Mouse (Mus musculus): ENCODE data around the gene 8030411F24Rik. TPM values are rescaled to one million over a fixed set of nuclear protein-coding genes. Genes with fewer than 3 reads are reported as not detected.

8030411F24Rik gene
- not detected for polyA plus RNA-seq (2014; fragmentation: Illumina TruSeq; extraction: RNeasy Lipid Tissue Mini Kit (QIAGEN cat#74804); ENCODE audit: insufficient read depth, low read depth, low replicate concordance)

DNA sequence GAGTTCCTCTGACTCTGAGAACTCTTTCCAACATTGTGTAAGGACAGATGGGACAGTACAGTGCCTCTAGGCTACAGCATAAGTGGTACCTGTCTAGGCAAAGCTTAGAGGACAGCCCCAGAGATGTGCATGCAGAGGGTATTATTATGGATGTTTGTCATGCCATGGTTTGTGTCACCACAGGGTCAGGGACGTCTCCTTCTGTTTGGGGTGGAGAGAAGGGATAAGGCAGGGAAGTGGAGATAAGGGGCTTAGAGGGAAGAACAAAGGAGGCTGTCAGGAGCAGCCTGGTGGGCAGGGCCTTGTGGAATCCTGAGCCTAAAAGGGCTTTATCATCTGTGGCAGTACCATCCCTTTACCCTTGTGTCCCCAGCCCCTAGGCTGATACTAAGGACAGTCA, at the start of gene 8030411F24Rik:
Gene 8030411F24Rik, plus strand, starts transcription at position 301 of the 400 bp plus-strand sequence.

DNA sequence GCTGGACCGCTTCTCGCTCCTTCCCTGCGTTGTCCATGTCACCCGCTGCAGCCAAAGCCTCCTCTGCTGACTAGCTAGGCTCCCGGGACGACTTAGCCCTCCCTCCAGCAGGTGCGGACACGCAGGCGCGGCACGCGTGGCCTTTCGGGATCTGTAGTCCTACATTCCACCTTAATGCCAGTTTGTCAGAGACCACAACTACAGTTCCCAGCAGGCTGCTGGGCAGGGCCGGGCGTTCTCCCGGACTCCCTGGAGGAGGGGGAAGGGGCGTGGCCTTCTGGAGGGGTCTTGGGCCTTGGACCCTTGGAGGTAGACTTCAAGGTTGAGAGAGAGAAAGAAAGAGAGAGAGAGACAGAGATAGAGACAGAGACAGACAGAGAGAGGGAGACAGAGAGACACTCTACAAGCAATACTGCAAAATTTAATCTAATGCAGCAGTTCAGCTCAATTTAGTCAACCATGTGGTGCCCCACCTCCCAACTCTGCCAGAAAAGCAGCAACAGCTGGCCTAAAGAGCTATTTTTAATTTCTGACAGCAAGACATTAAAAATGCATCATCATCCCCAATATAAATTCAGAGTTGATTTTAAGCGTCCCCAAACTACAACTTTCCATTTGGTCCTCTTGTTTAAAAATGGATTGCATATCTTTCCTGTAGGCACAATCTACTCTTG, 49.3 kb upstream of the 8030411F24Rik start, which contains the start of gene Napb:
Gene Napb, minus strand, starts transcription at position 141 of the 674 bp plus-strand sequence.

DNA sequence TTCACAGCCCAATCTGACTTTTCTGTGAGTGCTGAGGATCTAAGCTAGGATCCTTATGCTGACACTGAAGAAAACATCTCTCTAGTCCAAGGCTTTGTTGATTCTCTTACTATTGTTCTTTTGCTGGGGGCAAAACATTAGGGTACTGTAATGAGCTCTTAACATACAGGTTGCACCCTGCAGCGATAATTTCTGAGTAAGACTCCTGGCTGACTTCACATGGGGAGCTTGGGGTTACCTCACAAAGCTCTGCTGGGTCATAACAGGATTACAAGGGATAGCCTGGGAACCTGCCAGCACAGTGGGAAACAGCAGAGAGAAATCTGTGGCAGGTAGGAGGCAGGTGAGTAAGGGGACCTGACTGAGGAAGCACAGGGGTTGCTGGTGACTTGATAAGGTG, 31.8 kb upstream of the 8030411F24Rik start, which contains the start of gene Cstl1:
Gene Cstl1, plus strand, starts transcription at position 301 of the 400 bp plus-strand sequence.

DNA sequence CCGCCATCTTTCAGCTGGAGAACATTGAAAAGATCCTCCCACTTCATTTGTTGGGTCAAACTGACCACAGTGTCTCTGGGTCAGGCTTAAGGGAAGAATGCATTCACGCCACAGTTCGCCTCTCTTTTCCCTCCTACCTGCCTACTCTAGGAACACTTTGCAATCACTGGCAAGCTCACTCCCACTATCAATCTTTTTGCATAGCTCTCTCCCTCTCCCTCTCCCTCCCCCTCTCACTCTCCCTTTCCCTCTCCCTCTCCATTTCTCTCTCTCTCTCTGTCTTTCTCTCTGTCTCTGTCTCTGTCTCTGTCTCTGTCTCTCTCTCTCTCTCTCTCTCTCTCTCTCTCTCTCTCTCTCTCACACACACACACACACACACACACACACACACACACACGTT, 10.4 kb upstream of the 8030411F24Rik start, which contains the start of gene Cst11:
Gene Cst11, minus strand, starts transcription at position 101 of the 400 bp plus-strand sequence.

DNA sequence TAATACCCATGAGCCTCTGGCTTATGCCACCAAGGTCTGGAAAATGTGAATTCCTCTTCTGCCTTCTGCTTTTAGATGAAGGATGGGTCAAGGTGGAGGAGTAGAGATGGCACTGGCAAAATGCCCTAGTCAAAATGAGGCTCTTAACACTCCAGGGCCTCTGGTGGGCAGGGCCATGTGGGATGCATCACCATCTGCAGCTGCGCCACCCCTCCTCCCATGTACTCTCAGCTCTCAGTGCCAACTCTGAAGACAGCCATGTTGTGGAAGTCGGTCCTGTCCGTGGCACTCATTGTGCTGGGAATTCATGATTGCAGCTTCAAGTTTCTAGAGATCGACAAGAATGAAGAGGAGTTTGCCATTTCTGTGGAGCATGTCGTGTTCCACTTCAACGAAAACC, 7.3 kb downstream of the 8030411F24Rik start, which contains the start of gene Cst12:
Gene Cst12, plus strand, starts transcription at position 220 of the 400 bp plus-strand sequence.

DNA sequence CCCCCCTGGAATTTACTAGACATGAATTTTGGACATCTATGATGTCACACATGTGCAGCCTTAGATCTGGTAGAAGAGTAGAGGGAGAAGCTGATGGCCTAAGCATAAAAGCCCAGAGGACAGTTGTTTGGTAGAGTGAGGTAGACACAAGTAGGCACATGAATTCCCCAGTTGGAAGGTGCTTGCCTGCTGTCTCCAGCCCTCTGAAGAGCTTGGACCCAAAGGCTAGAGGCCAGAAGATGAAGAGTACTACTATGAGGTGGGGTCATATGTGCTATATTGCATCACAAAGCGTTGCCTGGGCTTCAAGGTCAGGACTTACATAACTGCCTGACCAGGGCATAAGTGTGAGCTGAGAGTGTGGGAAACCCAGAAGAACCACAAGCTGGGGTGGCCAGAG, 16.7 kb downstream of the 8030411F24Rik start, which contains the start of gene Cst8:
Gene Cst8, plus strand, starts transcription at position 301 of the 400 bp plus-strand sequence.

DNA sequence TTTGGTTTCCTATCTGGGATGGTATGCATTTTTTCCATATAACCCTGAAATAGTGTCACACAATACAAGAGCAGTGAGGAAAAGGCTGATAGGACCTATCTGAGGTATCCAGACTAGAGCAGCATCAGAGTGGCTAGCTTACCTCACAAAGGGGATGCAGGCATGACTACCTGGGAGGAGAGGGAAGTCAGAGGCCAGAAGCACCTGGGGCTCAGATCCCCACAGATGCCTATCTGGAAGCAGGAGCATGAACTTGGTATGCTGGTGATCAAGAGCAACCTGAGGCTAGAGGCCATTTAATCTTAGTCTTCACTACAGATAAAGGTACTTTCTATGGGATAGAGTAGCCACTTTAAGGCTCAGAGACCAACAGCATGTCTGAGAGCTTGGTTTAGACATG, 38.1 kb downstream of the 8030411F24Rik start, which contains the start of gene Cst13:
Gene Cst13, plus strand, starts transcription at position 173 of the 400 bp plus-strand sequence.

DNA sequence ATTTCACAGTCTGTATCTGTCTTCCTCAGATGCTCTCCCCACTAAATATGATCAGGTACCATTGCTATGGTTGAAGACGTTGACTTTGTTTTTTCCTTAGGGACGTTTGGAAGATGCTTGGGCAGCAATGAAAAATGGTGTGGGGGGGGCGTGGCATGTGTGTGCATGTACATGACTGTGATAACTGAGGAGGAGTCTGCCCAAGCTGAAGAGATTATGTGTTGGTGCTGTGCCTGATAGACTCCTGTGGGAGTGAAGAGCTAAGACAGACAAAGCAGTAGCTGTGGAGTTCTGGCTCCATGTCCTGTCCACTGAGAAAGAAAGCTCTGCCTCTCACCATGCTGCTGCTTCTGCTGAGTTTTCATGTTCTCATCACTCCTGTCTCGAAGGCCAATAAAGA, 53.1 kb downstream of the 8030411F24Rik start, which contains the start of gene Cst9:
Gene Cst9, plus strand, starts transcription at position 236 of the 400 bp plus-strand sequence.

Other genes with a start within 250 kb of the 8030411F24Rik start
- gene Nxt1, start 109.4 kb upstream of the 8030411F24Rik start, polyA plus RNA-seq (2014; fragmentation: Illumina TruSeq; extraction: RNeasy Lipid Tissue Mini Kit (QIAGEN cat#74804); ENCODE audit: insufficient read depth, low read depth, low replicate concordance), result 25.8 TPM
- gene Gzf1, start 101.0 kb upstream of the 8030411F24Rik start, polyA plus RNA-seq (2014; fragmentation: Illumina TruSeq; extraction: RNeasy Lipid Tissue Mini Kit (QIAGEN cat#74804); ENCODE audit: insufficient read depth, low read depth, low replicate concordance), result 12.4 TPM
- 0.53 TPM for gene Napb, start 49.5 kb upstream of the 8030411F24Rik start, polyA plus RNA-seq (2014; fragmentation: Illumina TruSeq; extraction: RNeasy Lipid Tissue Mini Kit (QIAGEN cat#74804); ENCODE audit: insufficient read depth, low read depth, low replicate concordance)
- gene Cstl1, start 31.7 kb upstream of the 8030411F24Rik start, polyA plus RNA-seq (2014; fragmentation: Illumina TruSeq; extraction: RNeasy Lipid Tissue Mini Kit (QIAGEN cat#74804); ENCODE audit: insufficient read depth, low read depth, low replicate concordance), result not detected
- not detected for gene Cst11, start 10.5 kb upstream of the 8030411F24Rik start, polyA plus RNA-seq (2014; fragmentation: Illumina TruSeq; extraction: RNeasy Lipid Tissue Mini Kit (QIAGEN cat#74804); ENCODE audit: insufficient read depth, low read depth, low replicate concordance)
- not detected for gene Cst12, start 7.4 kb downstream of the 8030411F24Rik start, polyA plus RNA-seq (2014; fragmentation: Illumina TruSeq; extraction: RNeasy Lipid Tissue Mini Kit (QIAGEN cat#74804); ENCODE audit: insufficient read depth, low read depth, low replicate concordance)
- 38.4 TPM for gene Cst8, start 16.8 kb downstream of the 8030411F24Rik start, polyA plus RNA-seq (2014; fragmentation: Illumina TruSeq; extraction: RNeasy Lipid Tissue Mini Kit (QIAGEN cat#74804); ENCODE audit: insufficient read depth, low read depth, low replicate concordance)
- not detected for gene Cst13, start 38.1 kb downstream of the 8030411F24Rik start, polyA plus RNA-seq (2014; fragmentation: Illumina TruSeq; extraction: RNeasy Lipid Tissue Mini Kit (QIAGEN cat#74804); ENCODE audit: insufficient read depth, low read depth, low replicate concordance)
- not detected for gene Cst9, start 53.1 kb downstream of the 8030411F24Rik start, polyA plus RNA-seq (2014; fragmentation: Illumina TruSeq; extraction: RNeasy Lipid Tissue Mini Kit (QIAGEN cat#74804); ENCODE audit: insufficient read depth, low read depth, low replicate concordance)
- 37.1 TPM for gene 9230104L09Rik, start 83.0 kb downstream of the 8030411F24Rik start, polyA plus RNA-seq (2014; fragmentation: Illumina TruSeq; extraction: RNeasy Lipid Tissue Mini Kit (QIAGEN cat#74804); ENCODE audit: insufficient read depth, low read depth, low replicate concordance)
- gene Cst3, start 93.7 kb downstream of the 8030411F24Rik start, polyA plus RNA-seq (2014; fragmentation: Illumina TruSeq; extraction: RNeasy Lipid Tissue Mini Kit (QIAGEN cat#74804); ENCODE audit: insufficient read depth, low read depth, low replicate concordance), result 1,631 TPM
- not detected for gene Gm1330, start 221.2 kb downstream of the 8030411F24Rik start, polyA plus RNA-seq (2014; fragmentation: Illumina TruSeq; extraction: RNeasy Lipid Tissue Mini Kit (QIAGEN cat#74804); ENCODE audit: insufficient read depth, low read depth, low replicate concordance)
- gene Gm10750, start 235.2 kb downstream of the 8030411F24Rik start, polyA plus RNA-seq (2014; fragmentation: Illumina TruSeq; extraction: RNeasy Lipid Tissue Mini Kit (QIAGEN cat#74804); ENCODE audit: insufficient read depth, low read depth, low replicate concordance), result not detected